Mouse (Mus musculus) thymus, adult 2 months (tissue): ENCODE data around the gene Selenbp2. TPM values are rescaled to one million over a fixed set of nuclear protein-coding genes. Genes with fewer than 3 reads are reported as not detected.
"Not testable (repeated sequence)": the region's sequence is repeated elsewhere in the genome, so short reads cannot be mapped to it uniquely, and the experiment has no call there.

Experiments used
- DNase-seq: peaks from one replicate; pipeline ENCODE4 v3.0.0; 2021
- H3K27ac ChIP-seq: fragments of 200-500 bp; 2 replicates; pipeline ENCODE4 v1.5.1; 2012; ENCODE audit warnings: low read length, control low read depth; ENCODE audit not compliant: control insufficient read depth, insufficient read depth
- H3K27me3 ChIP-seq: fragments of 200-500 bp; 2 replicates; pipeline ENCODE4 v1.6.1; 2012; ENCODE audit warnings: mild to moderate bottlenecking, low read length, moderate library complexity, mixed read lengths; ENCODE audit not compliant: control insufficient read depth, insufficient read depth
- H3K36me3 ChIP-seq: fragments of 200-500 bp; 2 replicates; pipeline ENCODE4 v1.6.1; 2012; ENCODE audit warnings: mild to moderate bottlenecking, low read length, moderate library complexity; ENCODE audit not compliant: control insufficient read depth, insufficient read depth
- H3K4me1 ChIP-seq: fragments of 200-500 bp; replicated peaks from 2 replicates; pipeline ENCODE4 v1.6.1; 2012; ENCODE audit warnings: low read length; ENCODE audit not compliant: control insufficient read depth, insufficient read depth
- H3K4me3 ChIP-seq: fragments of 200-500 bp; 2 replicates; pipeline ENCODE4 v1.5.1; 2012; ENCODE audit warnings: mild to moderate bottlenecking, low read length, control low read depth, moderate library complexity; ENCODE audit not compliant: control insufficient read depth, insufficient read depth
- CTCF ChIP-seq: fragments of 200-500 bp; IDR thresholded peaks from 2 replicates; pipeline ENCODE4 v1.5.1; 2012; ENCODE audit warnings: mild to moderate bottlenecking, control low read depth, low read length, moderate library complexity, borderline replicate concordance; ENCODE audit not compliant: control insufficient read depth, poor library complexity, insufficient read depth; ENCODE audit errors: extremely low read depth
- POLR2A ChIP-seq: fragments of 200-500 bp; IDR thresholded peaks from 2 replicates; pipeline ENCODE4 v1.6.1; 2012; ENCODE audit warnings: mild to moderate bottlenecking, low read length, control low read depth, moderate library complexity; ENCODE audit not compliant: control insufficient read depth, poor library complexity, insufficient read depth; ENCODE audit errors: extremely low read depth
- WGBS: fragments of 180-500 bp; shearing (Covaris S2); methylation state at CpG from one replicate; pipeline ENCODE4 v1.1.7; 2018; 5-methylcytosine and 5-hydroxymethylcytosine counted together
- polyA plus RNA-seq: library from polyadenylated mRNA; depleted of rRNA; stranded (reverse); fragments of >200 nt; gene quantifications from 2 replicates; pipeline ENCODE4 v1.2.3, GENCODE M21; 2012

The Selenbp2 gene
- polyA plus RNA-seq, 1 experiment: 1.1 TPM

- WGBS: 73% methylated on average over 7 of the region's 7 CpGs
- not testable (repeated sequence) for H3K27me3 ChIP-seq, H3K36me3 ChIP-seq, H3K4me1 ChIP-seq, H3K4me3 ChIP-seq, H3K27ac ChIP-seq, DNase-seq
Measured at GRCm38 (mm10) chr3:94665896-94666295, 27.5 kb upstream of the Selenbp2 start.

DNA sequence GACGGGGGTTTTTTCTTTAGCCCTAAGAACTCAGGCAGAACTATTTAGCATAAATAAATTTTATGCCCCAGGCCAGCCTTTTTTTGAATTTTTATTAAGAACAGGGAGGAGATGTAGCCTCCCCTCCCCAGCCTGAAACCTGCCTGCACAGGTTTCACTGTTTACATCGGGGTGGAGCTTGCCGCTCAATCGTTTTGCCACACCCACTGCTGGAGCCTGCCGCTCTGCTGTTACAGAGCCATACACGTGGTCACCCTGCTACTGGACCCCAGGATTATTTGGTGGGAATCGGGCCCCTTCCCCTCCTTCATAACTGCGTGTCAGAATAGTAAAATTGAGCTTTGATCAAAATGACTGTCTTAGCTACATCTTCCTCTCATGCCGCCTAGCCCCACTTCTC lies 18.3 kb upstream of the Selenbp2 start:
- H3K36me3 ChIP-seq, H3K4me1 ChIP-seq, DNase-seq, H3K4me3 ChIP-seq, H3K27ac ChIP-seq, H3K27me3 ChIP-seq: not testable (repeated sequence)
- 93% methylated on average over 9 of the region's 9 CpGs for WGBS

DNA sequence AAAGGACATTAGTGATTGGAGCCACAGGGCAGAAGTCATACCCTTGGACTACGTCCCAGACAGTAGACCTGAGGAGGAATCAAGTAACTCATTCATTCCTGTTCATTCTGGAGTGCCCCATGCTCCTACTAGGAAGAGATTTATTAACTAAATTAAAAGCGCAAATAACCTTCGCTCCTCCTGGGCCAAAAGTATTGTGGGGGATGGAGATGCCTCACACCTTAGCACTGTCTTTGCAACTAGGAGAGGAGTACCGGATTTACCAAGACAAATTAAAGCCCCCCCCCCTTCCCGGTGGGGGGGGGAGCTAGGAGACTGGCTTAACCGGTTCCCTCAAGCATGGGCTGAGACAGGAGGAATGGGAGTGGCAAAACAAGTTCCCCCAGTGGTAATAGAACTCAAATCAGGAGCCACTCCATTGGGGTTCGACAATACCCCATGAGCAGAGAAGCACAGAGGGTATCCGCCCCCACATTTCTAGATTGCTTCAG lies 14.0 kb upstream of the Selenbp2 start:
- no peak overlapping the region for H3K27ac ChIP-seq
- TF ChIP-seq POLR2A: no peak
- no peak for TF ChIP-seq CTCF
- H3K36me3 ChIP-seq: no peaks in the 10 kb centered on the region
- DNase-seq: no peak
- no peaks in the 10 kb centered on the region for H3K4me1 ChIP-seq
- WGBS: 81% methylated on average over 8 of the region's 8 CpGs
- no peak overlapping the region for H3K4me3 ChIP-seq
- H3K27me3 ChIP-seq: no peaks in the 10 kb centered on the region

- H3K4me1 ChIP-seq, DNase-seq, H3K27me3 ChIP-seq, H3K27ac ChIP-seq, H3K36me3 ChIP-seq, H3K4me3 ChIP-seq: not testable (repeated sequence)
- 94% methylated on average over 12 of the region's 12 CpGs for WGBS
Measured at GRCm38 (mm10) chr3:94680032-94680431, 13.3 kb upstream of the Selenbp2 start.

DNA sequence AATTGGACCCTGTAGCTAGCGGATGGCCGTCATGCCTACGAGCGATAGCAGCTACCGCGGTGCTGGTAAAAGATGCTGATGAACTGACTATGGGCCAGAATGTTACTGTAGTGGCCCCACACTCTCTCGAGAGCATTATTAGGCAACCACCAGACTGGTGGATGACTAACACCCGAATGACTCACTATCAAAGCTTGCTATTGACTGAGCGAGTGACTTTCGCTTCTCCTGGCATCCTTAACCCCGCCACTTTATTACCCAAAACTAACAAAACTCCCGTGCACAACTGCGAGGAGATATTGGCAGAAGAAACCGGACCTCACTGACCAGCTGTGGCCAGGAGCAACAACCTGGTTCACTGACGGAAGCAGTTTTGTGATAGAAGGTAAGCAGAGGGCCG lies 12.6 kb upstream of the Selenbp2 start:
- H3K27me3 ChIP-seq: no peaks in the 10 kb centered on the region
- no peak for TF ChIP-seq CTCF
- no peak for TF ChIP-seq POLR2A
- H3K4me3 ChIP-seq: no peak overlapping the region
- WGBS: 91% methylated on average over 16 of the region's 16 CpGs
- no peaks in the 10 kb centered on the region for H3K4me1 ChIP-seq
- DNase-seq: no peak
- no peaks in the 10 kb centered on the region for H3K36me3 ChIP-seq
- no peak overlapping the region for H3K27ac ChIP-seq

GRCm38 (mm10) chr3:94683646-94684045 lies 9.7 kb upstream of the Selenbp2 start:
- WGBS: 89% methylated on average over 6 of the region's 6 CpGs
- Histone ChIP-seq H3K4me1 (no peaks in the 10 kb centered on the region), H3K36me3 (no peaks in the 10 kb centered on the region), H3K4me3 (no peak overlapping the region), H3K27ac (no peak overlapping the region), H3K27me3 (no peaks in the 10 kb centered on the region)
- TF ChIP-seq CTCF (no peak), POLR2A (no peak)
- DNase-seq: no peak

- H3K27ac ChIP-seq: not testable (repeated sequence)
- WGBS: 96% methylated on average over 8 of the region's 8 CpGs
Measured at GRCm38 (mm10) chr3:94685989-94686772, 7.2 kb upstream of the Selenbp2 start.

GRCm38 (mm10) chr3:94688698-94689097 lies 4.7 kb upstream of the Selenbp2 start:
- WGBS: 86% methylated on average over 3 of the region's 3 CpGs
- not testable (repeated sequence) for H3K27me3 ChIP-seq, DNase-seq, H3K36me3 ChIP-seq, H3K4me3 ChIP-seq, H3K27ac ChIP-seq, H3K4me1 ChIP-seq

More at GRCm38 (mm10) chr3:94685989-94686772, 7.2 kb upstream of the Selenbp2 start:
- not testable (repeated sequence) for H3K36me3 ChIP-seq, H3K4me1 ChIP-seq, H3K4me3 ChIP-seq, DNase-seq, H3K27me3 ChIP-seq

GRCm38 (mm10) chr3:94689195-94689594 lies 4.2 kb upstream of the Selenbp2 start:
- not testable (repeated sequence) for H3K27ac ChIP-seq, H3K27me3 ChIP-seq, H3K4me1 ChIP-seq, DNase-seq, H3K36me3 ChIP-seq, H3K4me3 ChIP-seq
- WGBS: 95% methylated on average over 1 of the region's 1 CpGs

DNA sequence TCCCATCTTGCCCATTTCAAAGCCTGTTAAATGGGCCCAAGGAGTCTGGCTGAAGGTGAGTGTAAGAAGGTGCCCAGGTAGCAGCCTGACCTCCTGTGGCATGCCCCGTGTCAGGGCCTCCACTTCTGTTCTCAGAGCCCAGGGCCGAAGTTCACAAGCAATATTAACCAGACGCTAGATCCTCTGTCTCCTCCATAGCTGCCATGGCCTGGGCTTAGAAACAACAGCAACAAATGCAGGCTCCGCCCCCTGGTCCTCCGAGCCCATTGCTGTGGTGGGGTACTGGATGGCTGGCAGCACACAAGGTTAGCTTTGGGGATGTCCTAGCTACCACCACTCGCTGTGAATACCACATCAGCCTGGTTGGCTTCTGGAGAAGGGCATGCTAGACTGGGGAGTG lies 3.2 kb upstream of the Selenbp2 start:
- H3K27ac ChIP-seq, H3K36me3 ChIP-seq, H3K4me1 ChIP-seq, H3K27me3 ChIP-seq, DNase-seq, H3K4me3 ChIP-seq: not testable (repeated sequence)
- 91% methylated on average over 6 of the region's 6 CpGs for WGBS
